Mouse (Mus musculus): ENCODE data around the gene Ms4a5.
"Not testable (repeated sequence)": the region's sequence is repeated elsewhere in the genome, so short reads cannot be mapped to it uniquely, and the experiment has no call there.

DNA sequence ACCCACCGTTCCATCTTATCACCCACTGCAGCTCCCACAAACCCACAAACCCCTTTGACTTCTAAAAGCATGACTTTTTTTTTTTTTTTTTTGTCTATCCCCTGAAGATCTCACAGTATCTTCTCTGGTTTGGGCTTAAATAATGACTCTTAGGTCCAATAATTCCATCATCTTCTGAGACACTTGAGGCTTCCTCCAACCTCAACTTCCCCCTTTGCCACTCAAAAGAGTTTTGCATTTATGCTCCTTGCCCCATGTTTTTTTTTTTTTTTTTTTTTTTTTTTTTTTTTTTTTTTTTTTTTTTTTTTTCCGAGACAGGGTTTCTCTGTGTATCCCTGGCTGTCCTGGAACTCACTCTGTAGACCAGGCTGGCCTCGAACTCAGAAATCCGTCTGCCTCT is 20.7 kb downstream of the Ms4a5 start:
- TF ChIP-seq EP300 (IDR thresholded peaks at IDR 0.05; ENCODE audit: low read depth in 1 of 2, low read length in 2 of 2); ZMIZ1 (IDR thresholded peaks at IDR 0.05; ENCODE audit: low read depth, low read length); ETS1 (IDR thresholded peaks at IDR 0.05; ENCODE audit: low read depth, low read length); CTCF (IDR thresholded peaks at IDR 0.05 in 2 of 3, conservative IDR thresholded peaks at IDR 0.05 in 1 of 3; ENCODE audit: control insufficient read depth in 1 of 3, insufficient read depth in 1 of 3, low read depth in 2 of 3, low read length in 3 of 3, poor library complexity in 1 of 3, severe bottlenecking in 1 of 3); HCFC1 (IDR thresholded peaks at IDR 0.05; ENCODE audit: low read depth, low read length); POLR2A (IDR thresholded peaks at IDR 0.05; ENCODE audit: control insufficient read depth in 1 of 2, insufficient read depth in 1 of 2, low read depth in 1 of 2, low read length in 2 of 2, poor library complexity in 1 of 2); BHLHE40 (IDR thresholded peaks at IDR 0.05; ENCODE audit: borderline replicate concordance, low read depth, low read length); ZNF384 (IDR thresholded peaks at IDR 0.05; ENCODE audit: low read depth, low read length); ZC3H11A (IDR thresholded peaks at IDR 0.05; ENCODE audit: low read depth, low read length): not testable (repeated sequence)

Measured in MEL (cell line).